Mouse (Mus musculus) inflammation-experienced regulatory T-cells, adult 16 weeks (primary cell): ENCODE results near the gene Spata25. TPM values are rescaled to one million over a fixed set of nuclear protein-coding genes. Genes with fewer than 3 reads are reported as not detected.

Experiments
- polyA plus RNA-seq: library from polyadenylated mRNA; unstranded; fragments of 100-300 nt; shearing (Covaris generic); gene quantifications from one replicate; pipeline ENCODE4 v1.2.1, GENCODE M21; 2017

Gene Spata25
- not detected for polyA plus RNA-seq

DNA sequence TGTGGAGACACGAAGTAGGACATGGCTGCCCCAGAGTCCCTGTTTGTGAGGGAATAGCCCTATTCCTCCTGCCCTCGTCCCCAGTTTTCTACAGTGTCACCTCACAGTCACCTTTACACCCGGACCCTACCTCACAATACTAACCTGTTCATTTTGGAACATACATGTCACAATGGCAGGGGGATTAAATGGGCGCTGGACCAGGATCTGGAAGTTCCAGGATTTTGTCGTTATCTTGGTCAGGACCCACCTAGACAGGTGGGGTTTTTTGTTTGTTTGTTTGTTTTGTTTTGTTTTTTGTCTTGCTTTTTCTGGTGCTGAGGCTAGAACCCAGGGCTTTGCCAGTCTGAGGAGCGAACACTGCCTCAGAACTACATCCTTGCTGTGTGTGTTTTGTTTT is at the start of gene Spata25:
Spata25 (minus strand) TSS at position 101 of the 400 bp plus-strand sequence.

DNA sequence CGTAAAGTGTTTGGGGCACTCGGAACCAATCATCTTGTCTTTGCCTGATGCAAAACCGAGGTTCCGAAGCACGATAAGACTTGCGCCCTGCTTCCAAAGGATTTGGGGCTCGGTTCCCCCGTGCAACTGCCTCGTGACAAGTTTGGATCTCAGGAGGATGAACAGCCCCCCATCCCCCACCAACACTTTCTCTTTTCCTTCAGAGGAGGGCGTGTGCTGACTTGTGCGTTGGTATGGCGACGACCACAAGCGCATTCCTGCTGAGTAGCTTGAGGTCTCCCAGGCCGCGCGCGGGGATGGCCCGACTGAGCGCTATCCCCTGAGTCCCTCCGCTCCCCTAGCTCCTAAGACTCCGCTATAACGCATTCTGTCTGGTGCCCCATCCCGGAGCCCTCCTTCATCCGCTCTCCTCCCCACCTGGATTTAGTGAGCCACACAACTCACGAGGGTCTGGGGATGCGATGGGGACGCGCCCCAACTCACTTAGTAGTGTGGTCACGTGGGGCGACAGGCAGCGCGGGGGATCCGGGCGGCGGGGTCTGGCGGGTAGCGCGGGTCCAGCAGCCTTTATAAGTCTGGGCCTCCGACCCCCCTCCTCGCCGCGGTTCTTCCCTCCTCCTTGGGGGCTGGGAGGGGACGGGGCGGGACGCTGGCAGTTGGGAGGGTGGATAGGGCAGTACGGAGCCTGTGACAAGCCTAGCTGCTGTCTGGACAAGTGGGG is 28.9 kb upstream of the Spata25 start, which contains the start of gene Pltp:
Pltp (minus strand) TSS at position 611 of the 721 bp plus-strand sequence.

DNA sequence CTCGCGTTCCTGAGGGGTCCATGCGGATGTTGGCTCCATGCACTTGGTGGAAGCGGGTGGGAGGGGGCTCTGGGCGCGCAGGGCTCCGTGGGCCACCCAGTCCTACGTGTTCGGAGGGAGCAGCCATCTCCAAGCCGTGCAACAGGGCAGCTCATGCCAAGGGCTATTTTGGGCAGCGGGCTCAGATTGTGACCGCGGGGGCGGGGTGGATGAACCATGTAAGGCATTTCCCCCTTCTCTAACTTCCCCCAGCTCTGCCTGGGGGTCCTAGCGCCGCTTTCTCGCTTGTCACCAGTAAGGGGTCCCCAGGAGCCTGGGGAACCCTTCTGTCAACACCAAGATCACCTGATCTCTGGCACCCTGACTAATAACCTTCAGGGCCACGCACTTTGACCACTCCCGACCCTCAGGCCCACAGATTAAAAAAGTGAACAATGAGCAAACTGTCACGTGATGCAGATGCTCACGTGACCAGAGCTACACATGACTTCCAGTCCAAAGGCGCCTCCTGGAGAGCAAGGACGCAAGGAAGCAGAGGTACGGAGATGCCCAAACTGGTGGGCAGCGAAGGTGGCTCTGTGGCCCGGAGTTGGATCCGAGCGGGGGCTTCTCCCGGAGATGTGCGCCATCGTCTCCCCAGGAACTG is 5.1 kb upstream of the Spata25 start, which contains the start of gene Neurl2:
Neurl2 (minus strand) TSS at position 143 of the 646 bp plus-strand sequence.

DNA sequence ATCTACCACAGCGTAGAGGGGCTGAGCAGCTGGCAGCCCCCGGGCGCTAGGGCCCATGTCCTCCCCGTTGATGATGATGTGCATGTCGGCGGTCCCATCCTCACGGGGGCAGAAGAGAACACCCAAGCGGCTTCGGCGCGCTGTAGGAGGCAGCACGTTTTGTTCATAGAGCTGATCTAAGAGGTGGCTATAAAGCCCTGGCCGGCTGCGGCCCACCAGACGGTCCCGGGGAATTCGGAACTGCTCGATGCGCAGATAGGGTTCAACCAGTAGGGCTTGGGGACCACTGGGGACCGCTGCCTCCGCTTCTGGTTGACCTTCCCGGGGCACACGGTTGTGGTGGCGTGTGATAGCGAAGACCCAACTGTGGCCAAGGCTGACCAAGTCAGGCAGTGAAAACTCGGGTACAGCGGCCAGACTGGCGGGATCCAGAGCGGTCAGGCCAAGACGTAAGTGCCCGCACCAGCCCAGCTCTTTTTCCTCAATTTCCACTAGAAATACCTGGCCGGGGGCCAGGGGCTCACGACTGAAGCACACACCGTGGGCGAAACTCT is 4.5 kb upstream of the Spata25 start, which contains the start of gene Ctsa:
Ctsa (plus strand) TSS at position 126 of the 554 bp plus-strand sequence.

DNA sequence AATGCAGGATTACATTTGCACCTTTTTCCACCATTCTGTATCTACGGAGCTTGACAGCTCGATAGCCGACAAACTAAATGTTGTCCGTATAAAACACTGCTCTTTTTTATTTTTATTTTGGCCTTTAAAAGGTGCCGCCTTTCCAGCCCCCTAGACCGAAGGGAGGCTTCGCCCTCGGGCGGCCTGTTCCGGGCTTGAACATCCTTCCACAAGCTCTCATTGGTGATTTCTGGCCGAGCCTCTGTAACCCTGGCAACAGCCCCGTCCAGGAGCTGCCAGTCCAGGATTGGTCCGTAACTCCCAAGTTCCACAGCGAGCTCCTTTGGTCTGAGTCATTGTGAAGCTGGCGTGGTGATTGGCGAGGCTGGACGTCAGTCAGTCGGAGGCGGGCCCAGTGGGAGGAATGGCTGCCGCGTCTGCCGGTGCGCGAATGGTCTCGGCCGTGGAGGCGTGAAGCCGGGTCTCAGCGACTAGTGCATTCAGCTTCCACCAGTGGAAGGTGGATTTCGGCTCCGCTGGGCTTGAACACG is 5.6 kb downstream of the Spata25 start, which contains the start of gene Zswim1:
Zswim1 (plus strand) TSS at position 51 of the 530 bp plus-strand sequence.

DNA sequence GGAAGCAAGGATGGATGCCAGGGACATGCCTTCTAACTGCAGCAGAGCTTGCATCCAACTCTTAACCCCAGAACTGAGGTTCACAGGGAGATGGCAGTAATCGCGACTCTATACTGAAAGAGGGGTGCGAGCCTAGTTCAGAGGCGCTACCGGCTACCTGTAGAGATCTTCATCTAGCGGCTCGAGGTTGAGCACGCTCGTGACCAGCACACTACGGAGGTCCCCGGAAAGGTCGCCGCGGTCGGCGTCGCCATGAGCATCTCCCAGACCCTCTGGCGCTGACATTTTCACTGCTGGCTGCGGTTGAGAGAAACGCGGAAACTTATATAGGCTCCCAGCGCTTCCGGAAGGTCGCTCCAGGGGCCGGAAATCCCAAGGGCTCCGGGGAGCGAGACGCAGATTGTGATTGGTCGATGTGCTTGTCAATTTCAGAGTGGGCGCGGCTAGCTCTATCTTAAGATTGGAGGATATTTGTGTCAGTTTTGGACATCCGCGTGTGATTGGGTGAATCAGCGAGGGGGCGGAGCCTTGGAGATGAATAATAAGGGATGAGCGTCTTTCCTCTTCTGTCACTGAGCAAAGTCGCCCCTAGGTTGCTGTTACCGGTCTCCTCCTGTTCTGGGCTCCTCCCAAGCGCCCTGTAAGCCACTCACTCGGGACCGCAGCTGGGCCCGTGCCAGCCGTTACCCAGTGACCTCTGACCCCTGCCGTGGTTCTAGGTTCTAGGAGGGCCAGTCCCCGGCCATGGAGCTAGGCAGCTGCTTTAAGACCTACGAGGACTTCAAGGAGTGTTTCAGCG is 23.6 kb downstream of the Spata25 start, which contains the start of the genes Acot8 and Zswim3:
Acot8 (minus strand) TSS at position 350 of the 799 bp plus-strand sequence.
Zswim3 (plus strand) TSS at position 566 of the 799 bp plus-strand sequence.

DNA sequence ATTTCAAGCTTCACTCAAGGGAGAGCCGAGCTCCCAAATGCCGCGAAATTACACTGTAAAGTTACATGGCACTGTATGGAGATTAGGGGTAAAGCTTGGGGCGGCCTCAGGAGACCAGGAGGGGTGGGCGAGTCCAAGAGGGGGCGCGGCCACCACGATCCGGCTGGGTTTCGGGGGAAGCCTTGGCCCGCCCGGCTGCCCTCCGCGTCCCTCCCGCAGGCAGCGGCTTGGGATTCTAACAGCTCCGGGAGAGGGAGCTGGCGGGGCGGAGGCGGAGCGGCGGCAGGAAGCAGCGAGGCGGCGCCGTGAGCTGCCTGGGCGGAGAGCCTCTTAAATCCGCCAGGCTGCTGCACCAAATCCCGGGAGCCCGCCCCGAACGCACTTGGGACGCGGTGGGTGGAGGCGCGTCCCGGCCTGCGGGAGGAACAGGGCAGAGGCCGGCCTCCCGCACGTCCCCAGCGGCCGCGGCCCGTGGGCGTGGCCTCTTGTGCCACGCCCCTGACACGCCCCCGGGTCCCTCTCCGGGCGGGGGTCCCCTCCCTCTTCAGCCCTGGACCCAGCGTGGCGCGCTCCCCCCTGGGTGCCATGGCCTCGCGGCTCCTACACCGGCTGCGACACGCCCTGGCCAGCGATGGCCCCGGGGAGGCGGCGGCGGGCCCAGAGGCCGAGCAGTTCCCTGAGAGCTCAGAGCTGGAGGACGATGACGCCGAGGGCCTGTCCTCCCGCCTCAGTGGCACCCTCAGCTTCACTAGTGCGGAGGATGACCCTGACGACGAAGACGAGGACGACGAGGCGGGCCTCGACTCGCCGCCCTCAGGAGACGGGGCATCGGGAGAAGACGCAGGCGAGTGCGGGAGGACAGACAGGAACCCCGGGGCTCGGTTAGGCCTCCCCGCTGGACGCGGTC is 42.6 kb downstream of the Spata25 start, which contains the start of gene Snx21:
Snx21 (plus strand) TSS at position 343 of the 907 bp plus-strand sequence.

DNA sequence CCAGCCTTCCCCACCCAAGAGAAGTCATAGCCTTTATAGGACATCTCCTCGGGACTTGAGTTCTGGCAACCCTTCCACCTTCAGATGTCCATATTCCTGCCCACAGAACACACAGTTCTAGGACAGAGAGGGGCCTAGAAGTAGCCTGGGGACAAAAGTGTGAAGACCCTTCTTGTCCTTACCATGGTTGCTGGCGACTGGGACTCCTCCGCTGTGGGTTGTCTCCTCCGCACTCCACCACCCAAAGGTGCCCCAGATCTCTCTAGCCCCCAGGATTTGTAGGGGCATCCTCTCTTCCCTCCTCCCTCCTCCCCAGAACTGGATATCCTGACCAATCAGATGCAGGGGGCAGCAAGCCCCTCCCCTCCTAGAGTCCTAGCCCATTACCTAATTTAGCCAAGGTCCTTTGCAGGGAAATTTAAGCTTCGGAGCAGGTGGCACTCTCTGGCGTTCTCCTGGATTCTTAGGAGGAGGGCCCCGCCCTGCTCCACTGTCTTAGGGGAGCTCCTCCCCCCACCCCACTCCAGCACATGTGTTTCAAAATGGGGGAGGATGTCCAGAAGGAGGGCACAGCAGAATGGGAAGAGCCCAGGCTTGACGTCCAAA is 48.8 kb downstream of the Spata25 start, which contains the start of gene Tnnc2:
Tnnc2 (minus strand) TSS at position 487 of the 606 bp plus-strand sequence.

Other genes starting within 250 kb of the Spata25 start
- not detected for gene Wfdc6a, start 243.1 kb downstream of the Spata25 start, polyA plus RNA-seq
- not detected for gene Eppin, start 234.9 kb downstream of the Spata25 start, polyA plus RNA-seq
- not detected for gene Wfdc6b, start 215.0 kb downstream of the Spata25 start, polyA plus RNA-seq
- not detected for gene Wfdc8, start 214.9 kb downstream of the Spata25 start, polyA plus RNA-seq
- not detected for gene Wfdc16, start 189.7 kb downstream of the Spata25 start, polyA plus RNA-seq
- not detected for gene Wfdc10, start 172.5 kb downstream of the Spata25 start, polyA plus RNA-seq
- not detected for gene Wfdc9, start 172.0 kb downstream of the Spata25 start, polyA plus RNA-seq
- gene Wfdc11, start 154.4 kb downstream of the Spata25 start, polyA plus RNA-seq: not detected
- gene Wfdc13, start 143.4 kb downstream of the Spata25 start, polyA plus RNA-seq: not detected
- not detected for gene Spint4, start 130.0 kb downstream of the Spata25 start, polyA plus RNA-seq
- not detected for gene Spint5, start 113.2 kb downstream of the Spata25 start, polyA plus RNA-seq
- gene Wfdc3, start 82.6 kb downstream of the Spata25 start, polyA plus RNA-seq: not detected
- gene Dnttip1, start 82.6 kb downstream of the Spata25 start, polyA plus RNA-seq: 18.1 TPM
- 11.8 TPM for gene Ube2c, start 58.6 kb downstream of the Spata25 start, polyA plus RNA-seq
- gene Tnnc2, start 48.6 kb downstream of the Spata25 start, polyA plus RNA-seq: not detected
- gene Snx21, start 42.7 kb downstream of the Spata25 start, polyA plus RNA-seq: 7.6 TPM
- 39.6 TPM for gene Acot8, start 23.7 kb downstream of the Spata25 start, polyA plus RNA-seq
- 10.0 TPM for gene Zswim3, start 23.4 kb downstream of the Spata25 start, polyA plus RNA-seq
- gene Zswim1, start 5.9 kb downstream of the Spata25 start, polyA plus RNA-seq: 32.2 TPM
- 241 TPM for gene Ctsa, start 4.3 kb upstream of the Spata25 start, polyA plus RNA-seq
- 2.6 TPM for gene Neurl2, start 4.9 kb upstream of the Spata25 start, polyA plus RNA-seq
- 1.0 TPM for gene Pltp, start 29.2 kb upstream of the Spata25 start, polyA plus RNA-seq
- gene Pcif1, start 50.8 kb upstream of the Spata25 start, polyA plus RNA-seq: 142 TPM
- gene Zfp335, start 83.2 kb upstream of the Spata25 start, polyA plus RNA-seq: 53.5 TPM
- gene Mmp9, start 112.2 kb upstream of the Spata25 start, polyA plus RNA-seq: 11.9 TPM
- gene Slc12a5, start 132.3 kb upstream of the Spata25 start, polyA plus RNA-seq: 0.10 TPM
- gene Ncoa5, start 206.3 kb upstream of the Spata25 start, polyA plus RNA-seq: 62.9 TPM
- 2.4 TPM for gene Cd40, start 227.1 kb upstream of the Spata25 start, polyA plus RNA-seq